Mouse (Mus musculus) CH12.LX (cell line): ENCODE measurements around the gene Grifin. TPM values are rescaled to one million over a fixed set of nuclear protein-coding genes. Genes with fewer than 3 reads are reported as not detected.

Experiments
- DNase-seq: peaks from one replicate; pipeline ENCODE4 v3.0.0-alpha.2; 2013; ENCODE audit errors: extremely low read depth
- H3K27ac ChIP-seq: 2 replicates; pipeline ENCODE4 v1.5.1; 2012; ENCODE audit warnings: low read depth, mild to moderate bottlenecking, control low read depth, moderate library complexity; ENCODE audit not compliant: insufficient read depth
- H3K27me3 ChIP-seq: replicated peaks from 2 replicates; pipeline ENCODE3; 2012; ENCODE audit warnings: inconsistent platforms
- H3K36me3 ChIP-seq, 2 experiments: replicated peaks in 1 of 2; 2 replicates each; pipeline versions ENCODE3 to v1.6.1; 2012; ENCODE audit warnings: inconsistent platforms in 1 of 2, low read length in 1 of 2, mild to moderate bottlenecking in 1 of 2, mixed read lengths in 1 of 2, moderate library complexity in 1 of 2; ENCODE audit not compliant: control insufficient read depth in 1 of 2, insufficient read depth in 1 of 2
- H3K4me1 ChIP-seq, 2 experiments: 2 replicates each; pipeline ENCODE4 v1.6.1; 2012; ENCODE audit warnings: inconsistent platforms in 1 of 2, moderate library complexity in 1 of 2; ENCODE audit not compliant: insufficient read depth in 2 of 2, control insufficient read depth in 1 of 2
- H3K4me2 ChIP-seq: 2 replicates; pipeline ENCODE4 v1.6.1; 2012; ENCODE audit warnings: low read depth, mild to moderate bottlenecking, control low read depth; ENCODE audit not compliant: poor library complexity, insufficient read depth, severe bottlenecking
- H3K4me3 ChIP-seq, 3 experiments: fragments of 150-350 bp in 1 of 3; sonication (generic) in 1 of 3; replicated peaks in 1 of 3; 2 replicates each; pipeline versions ENCODE3 to v1.5.1; 2011 to 2012; ENCODE audit warnings: low read depth in 2 of 3, low read length in 2 of 3, mild to moderate bottlenecking in 2 of 3, moderate library complexity in 2 of 3, control low read depth in 1 of 3, improper control_type of control experiment in 1 of 3, inconsistent platforms in 1 of 3, mixed read lengths in 1 of 3; ENCODE audit not compliant: poor library complexity in 1 of 3
- H3K79me2 ChIP-seq: replicated peaks from 2 replicates; pipeline ENCODE4 v1.6.1; 2012; ENCODE audit warnings: mild to moderate bottlenecking, moderate library complexity; ENCODE audit not compliant: control insufficient read depth, poor library complexity, insufficient read depth, severe bottlenecking; ENCODE audit errors: extremely low read depth
- H3K9ac ChIP-seq: 2 replicates; pipeline ENCODE4 v1.6.1; 2012; ENCODE audit warnings: low read depth, mild to moderate bottlenecking, control low read depth, moderate library complexity; ENCODE audit not compliant: insufficient read depth
- H3K9me3 ChIP-seq: replicated peaks from 2 replicates; pipeline ENCODE3; 2012; ENCODE audit warnings: low read length, inconsistent platforms, mixed read lengths
- BHLHE40 ChIP-seq: IDR thresholded peaks from 2 replicates; pipeline ENCODE4 v1.6.1; 2011; ENCODE audit warnings: mild to moderate bottlenecking, low read depth, low read length, improper control_type of control experiment
- CHD2 ChIP-seq: IDR thresholded peaks from 2 replicates; pipeline ENCODE4 v1.6.1; 2011; ENCODE audit warnings: low read length, improper control_type of control experiment
- E2F4 ChIP-seq: IDR thresholded peaks from 2 replicates; pipeline ENCODE4 v1.6.1; 2011; ENCODE audit warnings: low read depth, low read length, improper control_type of control experiment; ENCODE audit not compliant: insufficient replicate concordance
- ELF1 ChIP-seq: IDR thresholded peaks from 2 replicates; pipeline ENCODE4 v1.6.1; 2014; ENCODE audit warnings: low read depth, mild to moderate bottlenecking, inconsistent platforms, low read length, improper control_type of control experiment
- EP300 ChIP-seq: IDR thresholded peaks from 2 replicates; pipeline ENCODE4 v1.6.1; 2011; ENCODE audit warnings: low read length, improper control_type of control experiment
- IRF4 ChIP-seq: IDR thresholded peaks from 2 replicates; pipeline ENCODE4 v1.6.1; 2014; ENCODE audit warnings: low read depth, mild to moderate bottlenecking, inconsistent platforms, low read length, improper control_type of control experiment
- JUND ChIP-seq: conservative IDR thresholded peaks from 2 replicates; pipeline ENCODE4 v1.6.1; 2011; ENCODE audit warnings: low read depth, low read length, improper control_type of control experiment
- KAT2A ChIP-seq: IDR thresholded peaks from 2 replicates; pipeline ENCODE4 v1.6.1; 2012; ENCODE audit warnings: low read length, improper control_type of control experiment, inconsistent platforms; ENCODE audit not compliant: insufficient replicate concordance
- MAFK ChIP-seq: IDR thresholded peaks from 2 replicates; pipeline ENCODE4 v1.6.1; 2011; ENCODE audit warnings: low read length, improper control_type of control experiment; ENCODE audit not compliant: insufficient replicate concordance
- MYC ChIP-seq: IDR thresholded peaks from 2 replicates; pipeline ENCODE4 v1.6.1; 2011; ENCODE audit warnings: low read depth, mild to moderate bottlenecking, improper control_type of control experiment, low read length
- NRF1 ChIP-seq: IDR thresholded peaks from 2 replicates; pipeline ENCODE4 v1.6.1; 2014; ENCODE audit warnings: low read depth, mild to moderate bottlenecking, inconsistent platforms, low read length, improper control_type of control experiment, moderate library complexity
- POLR2A ChIP-seq: IDR thresholded peaks from 2 replicates; pipeline ENCODE4 v1.6.1; 2011; ENCODE audit warnings: low read depth, mild to moderate bottlenecking, improper control_type of control experiment, low read length
- RAD21 ChIP-seq: IDR thresholded peaks from 2 replicates; pipeline ENCODE4 v1.6.1; 2011; ENCODE audit warnings: low read depth, mild to moderate bottlenecking, low read length, improper control_type of control experiment, moderate library complexity
- RCOR1 ChIP-seq: conservative IDR thresholded peaks from 2 replicates; pipeline ENCODE4 v1.6.1; 2012; ENCODE audit warnings: low read depth, mild to moderate bottlenecking, inconsistent platforms, low read length, improper control_type of control experiment
- TBP ChIP-seq: conservative IDR thresholded peaks from 2 replicates; pipeline ENCODE4 v1.6.1; 2011; ENCODE audit warnings: low read depth, low read length, improper control_type of control experiment
- TCF12 ChIP-seq: IDR thresholded peaks from 2 replicates; pipeline ENCODE4 v1.6.1; 2014; ENCODE audit warnings: low read depth, mild to moderate bottlenecking, inconsistent platforms, low read length, improper control_type of control experiment
- UBTF ChIP-seq: IDR thresholded peaks from 2 replicates; pipeline ENCODE4 v1.6.1; 2012; ENCODE audit warnings: low read depth, mild to moderate bottlenecking, inconsistent platforms, low read length, improper control_type of control experiment, moderate library complexity
- ZMIZ1 ChIP-seq: IDR thresholded peaks from 2 replicates; pipeline ENCODE4 v1.6.1; 2012; ENCODE audit warnings: low read depth, mild to moderate bottlenecking, inconsistent platforms, low read length, improper control_type of control experiment
- dilution Hi-C: fragments of 300-500 bp; cut with MboI; formaldehyde crosslinking; loops from 2 replicates; pipeline ENCODE4 v1.14.3; 2020; ENCODE audit warnings: low sequenced_read_pairs; ENCODE audit not compliant: extremely low pct_unique_long_range_greater_than_20kb, extremely low pct_ligation_motif_present
- in situ Hi-C: fragments of 300-500 bp; cut with MboI; formaldehyde crosslinking; loops from 3 replicates; pipeline ENCODE4 v1.14.3; 2019; ENCODE audit warnings: low sequenced_read_pairs, low pct_ligation_motif_present, low pct_unique_long_range_greater_than_20kb, mixed read lengths
- polyA plus RNA-seq: library from polyadenylated mRNA; unstranded; fragments of >175 nt; gene quantifications from 2 replicates; pipeline ENCODE4 v1.2.1, GENCODE M21; 2012; ENCODE audit warnings: low read depth; ENCODE audit not compliant: insufficient read length
- total RNA-seq, 2 experiments: library from RNA; depleted of rRNA; stranded (reverse); fragments of 300-350 nt in 1 of 2; fragments of >200 nt in 1 of 2; gene quantifications; 2 replicates each; pipeline ENCODE4 v1.2.3; 2012 to 2014

The Grifin gene
- total and polyA plus RNA-seq, 3 experiments = not detected

GRCm38 (mm10) chr5:140607836-140608633, 43.2 kb upstream of the Grifin start:
- Histone ChIP-seq H3K9me3 (peaks cover 13% of the 10 kb centered on the region), H3K4me1 (peaks cover 0 to 4% of the 10 kb centered on the region in 2 experiments; a peak in 1 of 4 replicates), H3K4me2 (no peak overlapping the region), H3K36me3 (no peaks in the 10 kb centered on the region), H3K27ac (no peak overlapping the region), H3K79me2 (no peaks in the 10 kb centered on the region), H3K27me3 (peaks cover 90% of the 10 kb centered on the region), H3K9ac (no peak overlapping the region), H3K4me3 (no peak overlapping the region)
- in situ Hi-C loops = no loop called here
- dilution Hi-C loops = no loop called here
- DNase-seq = no peak
- TF ChIP-seq POLR2A (no peak), MAFK (no peak), RAD21 (no peak), NRF1 (no peak), TBP (no peak), TCF12 (no peak), KAT2A (no peak)

- no peaks in the 10 kb centered on the region for H3K36me3 ChIP-seq
- peaks cover 90% of the 10 kb centered on the region for H3K27me3 ChIP-seq
- no peaks in the 10 kb centered on the region for H3K79me2 ChIP-seq
- dilution Hi-C loops = no loop called here
- DNase-seq = no peak
- H3K27ac ChIP-seq = no peak within 1 kb of the TSS
- no peak for TF ChIP-seq MYC
- TF ChIP-seq UBTF = no peak
- no peak for TF ChIP-seq KAT2A
- TF ChIP-seq BHLHE40 = no peak
- no peak for TF ChIP-seq RCOR1
- TF ChIP-seq ELF1 = no peak
- TF ChIP-seq IRF4 = no peak
- no peak for TF ChIP-seq EP300
- no peak for TF ChIP-seq CHD2
- no peak for TF ChIP-seq ZMIZ1
- no peak for TF ChIP-seq JUND
- TF ChIP-seq E2F4 = no peak
- TF ChIP-seq, all 38 proteins: peak for 0
- Histone ChIP-seq H3K9me3 (peaks cover 13% of the 10 kb centered on the region), H3K4me1 (peaks cover 0 to under 1% of the 10 kb centered on the region in 2 experiments; a peak in 1 of 4 replicates), H3K4me2 (no peak within 1 kb of the TSS), H3K4me3 (no peak within 1 kb of the TSS), H3K9ac (no peak within 1 kb of the TSS)
- in situ Hi-C loops = no loop called here
These were observed 42.3 kb upstream of the Grifin start, which contains the start of gene Lfng for GRCm38 (mm10) chr5:140607001-140607835. Lfng (plus strand) TSS chr5:140607320.
